ENCODE assay signal across 13 mouse cellular contexts in the genomic region with DNA sequence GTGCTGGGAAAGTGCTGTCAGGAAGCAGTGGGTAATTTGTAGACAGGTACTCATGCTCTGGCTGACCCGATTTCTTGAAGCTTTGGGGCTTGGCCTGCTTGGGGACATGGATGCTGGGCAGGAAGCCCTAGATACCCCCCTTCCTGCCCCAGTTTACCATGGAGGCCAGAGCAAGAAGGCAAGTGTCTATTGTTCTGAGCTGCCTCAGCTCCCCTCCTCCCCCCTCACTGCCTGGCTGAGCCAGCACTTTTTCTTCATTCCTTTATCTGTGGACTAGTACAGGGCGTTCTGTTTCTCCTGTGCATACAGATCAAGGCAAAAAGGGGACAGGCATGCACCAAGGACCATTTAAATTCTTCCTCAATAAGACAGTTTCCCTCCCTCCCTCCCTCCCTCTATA. TPM values are rescaled to one million over a fixed set of nuclear protein-coding genes. Genes with fewer than 3 reads are reported as not detected.
A peak's percentile ranks its signal among the peaks of the same experiment; 100 is the strongest.
DNase-seq lines count a peak whose midpoint lies in the region; ATAC-seq and TF ChIP-seq lines count a peak whose summit lies in the region.
"Had no signal": no experiment of that assay in that cellular context is flagged by ENCODE, and none has a peak within 500 bp of the region (broad histone marks: within the 10 kb centered on the region; RNA-seq: fewer than 3 reads in every experiment).

No protein-coding gene starts in this region.

- ATAC-seq in hindbrain, embryonic 11.5 days (ENCODE audit: low FRiP score) = no peak
- ATAC-seq: intestine, embryonic 16.5 days had no signal

- H3K27me3 ChIP-seq in hindbrain, embryonic 10.5 days (ENCODE audit: insufficient read depth, poor library complexity, severe bottlenecking) = no peaks in the 10 kb centered on the region
- no peaks in the 10 kb centered on the region for H3K27me3 ChIP-seq in hindbrain, embryonic 11.5 days (ENCODE audit: control insufficient read depth, insufficient read depth, low read length)
- H3K27me3 ChIP-seq in thymus, adult 2 months (ENCODE audit: control insufficient read depth, insufficient read depth, low read length) = no peaks in the 10 kb centered on the region
- H3K27me3 ChIP-seq: limb, embryonic 15.5 days had no signal

- 63% methylated on average over 2 of the region's 2 CpGs for WGBS in hindbrain, embryonic 10.5 days
- 57% methylated on average over 2 of the region's 2 CpGs for WGBS in hindbrain, embryonic 11.5 days
- 57% methylated on average over 2 of the region's 2 CpGs for WGBS in thymus, adult 2 months

- H3K27ac ChIP-seq in hindbrain, embryonic 10.5 days = peak overlapping the region; percentile 92; the same call in 1 of the 2 replicates
- no peak overlapping the region for H3K27ac ChIP-seq in hindbrain, embryonic 11.5 days (ENCODE audit: low read depth, low read length)
- no peak overlapping the region for H3K27ac ChIP-seq in thymus, adult 2 months (ENCODE audit: control insufficient read depth, insufficient read depth, low read length)

- H3K4me1 ChIP-seq in hindbrain, embryonic 10.5 days (replicated peaks) = peaks cover 55% of the 10 kb centered on the region
- H3K4me1 ChIP-seq in hindbrain, embryonic 11.5 days (replicated peaks; ENCODE audit: control insufficient read depth, insufficient read depth, low read length) = peaks cover 8% of the 10 kb centered on the region
- peaks cover 17% of the 10 kb centered on the region for H3K4me1 ChIP-seq in thymus, adult 2 months (replicated peaks; ENCODE audit: control insufficient read depth, insufficient read depth, low read length)

- TF ChIP-seq POLR2A in thymus, adult 2 months (IDR thresholded peaks at IDR 0.05; ENCODE audit: control insufficient read depth, extremely low read depth, insufficient read depth, low read length, poor library complexity) = no peak

- intact Hi-C loops in left cerebral cortex, postnatal 36 days (cut with DNase I) = no loop called here

- no peaks in the 10 kb centered on the region for H3K36me3 ChIP-seq in hindbrain, embryonic 10.5 days
- H3K36me3 ChIP-seq in hindbrain, embryonic 11.5 days (ENCODE audit: control insufficient read depth, insufficient read depth, low read length) = no peaks in the 10 kb centered on the region
- no peaks in the 10 kb centered on the region for H3K36me3 ChIP-seq in thymus, adult 2 months (ENCODE audit: control insufficient read depth, insufficient read depth, low read length)

- DNase-seq in hindbrain, embryonic 10.5 days (ENCODE audit: low spot score) = no peak
- DNase-seq in hindbrain, embryonic 11.5 days (ENCODE audit: low spot score) = no peak
- peak; percentile 50 for DNase-seq in thymus, postnatal 0 days (ENCODE audit: low spot score)
- DNase-seq in thymus, adult 2 months = no peak
- DNase-seq in left cerebral cortex, postnatal 36 days (ENCODE audit: low spot score in 2 of 2) = peak; percentile 28 to 40
- DNase-seq in testis, postnatal 10 days (ENCODE audit: low spot score) = peak; percentile 66
- DNase-seq in spleen, postnatal 36 days (ENCODE audit: low spot score in 2 of 2) = no peak
- DNase-seq in spleen, postnatal 4 days (ENCODE audit: low spot score in 2 of 2) = no peak
- DNase-seq: embryo, embryonic 11 days; gastrocnemius, postnatal 36 days; spleen, adult 18-20 months had no signal

- no peak overlapping the region for H3K9ac ChIP-seq in hindbrain, embryonic 11.5 days (ENCODE audit: low read depth, low read length)
- H3K9ac ChIP-seq: limb, embryonic 15.5 days had no signal

- no peaks in the 10 kb centered on the region for H3K9me3 ChIP-seq in hindbrain, embryonic 10.5 days
- H3K9me3 ChIP-seq in hindbrain, embryonic 11.5 days (ENCODE audit: control insufficient read depth, low read length) = no peaks in the 10 kb centered on the region
- H3K9me3 ChIP-seq: limb, embryonic 15.5 days had no signal

- H3K4me2 ChIP-seq in hindbrain, embryonic 11.5 days (replicated peaks; ENCODE audit: low read depth, low read length) = no peak overlapping the region

- H3K4me3 ChIP-seq in hindbrain, embryonic 10.5 days = no peak overlapping the region
- no peak overlapping the region for H3K4me3 ChIP-seq in hindbrain, embryonic 11.5 days (ENCODE audit: low read depth, low read length)
- no peak overlapping the region for H3K4me3 ChIP-seq in thymus, adult 2 months (ENCODE audit: control insufficient read depth, insufficient read depth, low read length)
- H3K4me3 ChIP-seq: limb, embryonic 15.5 days had no signal

- no peak for TF ChIP-seq CTCF in thymus, adult 2 months (IDR thresholded peaks at IDR 0.05; ENCODE audit: borderline replicate concordance, control insufficient read depth, extremely low read depth, insufficient read depth, low read length, poor library complexity)

RNA-seq across cellular contexts. Expression of gene Smox, which starts 17.2 kb away (rescaled TPM):
- polyA plus RNA-seq in hindbrain, embryonic 10.5 days (2016; fragmentation: Nextera tagmentation; extraction: Ambion mirVana) = 30.0 and 34.1 TPM in 2 replicates
- 25.6 and 26.5 TPM in 2 replicates for polyA plus RNA-seq in hindbrain, embryonic 11.5 days (2014; fragmentation: Nextera tagmentation; extraction: Ambion mirVana)
- polyA plus RNA-seq in thymus, postnatal 0 days (2015; fragmentation: Nextera tagmentation; extraction: Ambion mirVana) = 35.6 and 40.4 TPM in 2 replicates
- 49.1 and 53.6 TPM in 2 replicates for polyA plus RNA-seq in thymus, adult 2 months (2012; rRNA removed)
- total RNA-seq in left cerebral cortex, postnatal 36 days (2021) = 10 to 100 TPM; 67.0 to 78.1 TPM

RNA-seq across cellular contexts. Expression of gene Adra1d, which starts 53.6 kb away (rescaled TPM):
- 0.16 and 0.31 TPM in 2 replicates for polyA plus RNA-seq in hindbrain, embryonic 10.5 days (2016; fragmentation: Nextera tagmentation; extraction: Ambion mirVana)
- 0.17 and 0.18 TPM in 2 replicates for polyA plus RNA-seq in hindbrain, embryonic 11.5 days (2014; fragmentation: Nextera tagmentation; extraction: Ambion mirVana)
- 0.09 and 0.25 TPM in 2 replicates for polyA plus RNA-seq in thymus, postnatal 0 days (2015; fragmentation: Nextera tagmentation; extraction: Ambion mirVana)
- 1.3 and 1.9 TPM in 2 replicates for polyA plus RNA-seq in thymus, adult 2 months (2012; rRNA removed)
- total RNA-seq in left cerebral cortex, postnatal 36 days (2021) = 10 to 100 TPM; 54.2 to 63.3 TPM

Comparison
In these comparisons a context has a peak if more than half of its experiments do, and no peak if none do; other contexts are left out.
1. DNase-seq: peak in thymus, postnatal 0 days (single experiment), left cerebral cortex, postnatal 36 days (2 of 2) and testis, postnatal 10 days (single experiment); none in hindbrain, embryonic 10.5 days (single experiment), hindbrain, embryonic 11.5 days (single experiment), thymus, adult 2 months (single experiment), spleen, postnatal 36 days (0 of 2) and spleen, postnatal 4 days (0 of 2).